Mouse (Mus musculus) kidney, postnatal 4 days (tissue): ENCODE results near the gene Dnttip1.

Experiments
- DNase-seq, 2 experiments: peaks; one replicate each; pipeline ENCODE4 v3.0.0; 2021; ENCODE audit warnings: mixed read lengths in 2 of 2

The Dnttip1 gene

DNA sequence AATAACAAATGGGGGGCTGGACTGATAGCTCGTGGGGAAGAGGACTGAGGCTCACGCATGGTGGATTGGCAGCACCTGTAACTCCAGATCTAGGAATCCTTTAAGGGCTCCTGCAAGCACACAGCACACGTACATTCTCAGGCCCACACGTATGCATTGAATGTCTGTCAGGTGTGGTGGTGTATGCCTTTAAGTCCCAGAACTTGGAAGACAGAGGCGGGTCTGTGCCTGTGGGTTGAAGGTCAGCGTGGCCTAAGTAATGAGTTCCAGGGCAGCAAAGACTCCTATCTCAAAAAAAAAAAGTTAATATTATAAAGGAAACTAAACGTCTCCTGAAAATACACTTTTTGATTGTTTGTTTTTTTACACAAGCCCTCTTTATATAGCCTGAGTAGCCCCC is 60.8 kb downstream of the Dnttip1 start:
- no peak for DNase-seq

DNA sequence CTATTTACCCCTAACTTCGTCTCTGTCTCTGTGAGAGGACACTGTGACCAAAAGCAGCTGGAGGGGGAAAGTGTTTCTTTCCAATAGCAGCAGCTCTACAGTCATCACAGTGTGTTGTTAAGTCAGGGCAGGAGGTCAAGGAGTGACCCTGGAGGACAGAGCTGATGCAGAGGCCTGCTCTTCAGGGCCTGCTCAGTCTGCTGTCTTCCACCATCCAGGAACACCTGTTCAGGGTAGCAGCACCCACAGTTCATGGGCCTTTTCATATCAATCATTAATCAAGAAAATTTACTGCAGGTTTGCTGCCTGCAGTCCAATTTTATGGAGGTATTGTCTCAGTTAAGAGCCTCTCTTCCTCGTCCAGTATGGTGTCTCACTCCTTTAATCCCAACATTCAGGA is 67.8 kb downstream of the Dnttip1 start:
- no peak for DNase-seq

GRCm38 (mm10) chr2:164815348-164815747 is 69.6 kb downstream of the Dnttip1 start:
- no peak for DNase-seq

DNA sequence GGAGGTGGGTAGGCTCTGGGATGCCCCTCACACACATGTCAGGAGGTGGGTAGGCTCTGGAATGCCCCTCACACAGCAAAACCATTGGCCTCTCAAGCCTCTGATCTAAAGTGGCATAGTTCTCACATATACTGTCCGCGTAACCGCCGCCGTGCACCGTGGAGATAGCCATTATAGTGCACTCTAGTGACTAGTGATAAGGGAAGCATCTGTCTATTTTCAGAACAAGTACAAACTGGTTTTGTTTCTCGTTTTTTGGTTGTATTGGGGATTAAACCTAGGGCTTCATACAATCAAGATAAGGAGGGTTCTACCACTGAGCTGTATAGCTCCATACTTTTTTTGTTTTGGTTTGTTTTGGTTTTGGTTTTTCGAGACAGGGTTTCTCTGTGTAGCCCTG is 70.0 kb downstream of the Dnttip1 start:
- no peak for DNase-seq

GRCm38 (mm10) chr2:164817206-164817605 is 71.4 kb downstream of the Dnttip1 start:
- no peak for DNase-seq

GRCm38 (mm10) chr2:164817703-164818102 is 71.9 kb downstream of the Dnttip1 start:
- DNase-seq: peak in 1 of 2 experiments; percentile 38
